Mouse (Mus musculus) liver, embryonic 12.5 days (tissue): ENCODE measurements at regions not wholly inside any gene's neighbourhood (a gene's known extent, or its start where the extent isn't known, plus 50 kb on each side); places are given as distances from the start of the nearest gene placed in this dataset.

ENCODE experiments used
- ATAC-seq: fragments of 200-750 bp; cut with Nextera tagmentation; 2 replicates; pipeline ENCODE4 v1.8.0; 2017; ENCODE audit warnings: moderate number of reproducible peaks, mild to moderate bottlenecking, moderate library complexity
- H3K27ac ChIP-seq: fragments of 300-500 bp; sonication (generic); 2 replicates; pipeline ENCODE4 v1.5.1; 2016; ENCODE audit warnings: mild to moderate bottlenecking
- H3K27me3 ChIP-seq: fragments of 300-500 bp; sonication (generic); replicated peaks from 2 replicates; pipeline ENCODE4 v1.6.1; 2016; ENCODE audit warnings: mild to moderate bottlenecking, moderate library complexity
- H3K36me3 ChIP-seq: fragments of 300-500 bp; sonication (generic); 2 replicates; pipeline ENCODE4 v1.6.1; 2016; ENCODE audit warnings: mild to moderate bottlenecking, moderate library complexity
- H3K4me1 ChIP-seq: fragments of 300-500 bp; sonication (generic); 2 replicates; pipeline ENCODE4 v1.6.1; 2016
- H3K4me2 ChIP-seq: fragments of 300-500 bp; sonication (generic); 2 replicates; pipeline ENCODE4 v1.6.1; 2016; ENCODE audit warnings: mild to moderate bottlenecking, moderate library complexity
- H3K4me3 ChIP-seq: fragments of 300-500 bp; sonication (generic); 2 replicates; pipeline ENCODE4 v1.5.1; 2016; ENCODE audit warnings: mild to moderate bottlenecking, moderate library complexity
- H3K9ac ChIP-seq: fragments of 300-500 bp; sonication (generic); 2 replicates; pipeline ENCODE4 v1.6.1; 2016; ENCODE audit warnings: mild to moderate bottlenecking, moderate library complexity
- H3K9me3 ChIP-seq: fragments of 300-500 bp; sonication (generic); replicated peaks from 2 replicates; pipeline ENCODE4 v1.6.1; 2016; ENCODE audit warnings: mild to moderate bottlenecking, moderate library complexity
- WGBS: fragments of 180-500 bp; shearing (Covaris S2); methylation state at CpG from one replicate; pipeline ENCODE4 v1.1.7; 2016; ENCODE audit not compliant: insufficient replicate concordance; 5-methylcytosine and 5-hydroxymethylcytosine counted together

- Histone ChIP-seq H3K4me3 (no peak overlapping the region), H3K4me1 (no peaks in the 10 kb centered on the region), H3K9ac (no peak overlapping the region), H3K27me3 (no peaks in the 10 kb centered on the region), H3K9me3 (no peaks in the 10 kb centered on the region), H3K27ac (no peak overlapping the region), H3K36me3 (no peaks in the 10 kb centered on the region), H3K4me2 (no peak overlapping the region)
- 68% methylated on average over 3 of the region's 3 CpGs for WGBS
- ATAC-seq, result no peak
Observed at GRCm38 (mm10) chr10:22993158-22993557, 173.2 kb upstream of the Tcf21 start.

DNA sequence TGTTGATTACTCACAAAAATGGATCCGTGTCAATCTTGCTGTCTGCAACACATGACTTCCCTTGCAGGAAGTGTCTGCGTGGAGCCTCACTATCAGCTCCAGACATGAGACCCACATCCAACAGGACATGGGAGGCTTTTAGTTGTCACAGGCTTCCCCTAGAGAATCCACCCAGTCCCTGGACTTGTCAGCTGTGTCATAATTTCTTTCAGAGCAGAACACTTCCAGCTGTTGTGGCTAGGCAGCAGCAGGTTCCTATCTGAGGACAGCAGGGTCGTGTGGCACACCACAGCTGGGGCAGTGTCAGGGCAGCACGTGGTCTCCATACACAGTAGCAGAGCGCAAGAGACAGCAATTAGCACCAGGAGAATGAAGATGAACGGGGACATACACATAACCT is 161.8 kb upstream of the Tcf21 start:
- no peaks in the 10 kb centered on the region for H3K27me3 ChIP-seq
- no peak overlapping the region for H3K27ac ChIP-seq
- no peak overlapping the region for H3K9ac ChIP-seq
- H3K4me2 ChIP-seq, result no peak overlapping the region
- no peaks in the 10 kb centered on the region for H3K4me1 ChIP-seq
- H3K4me3 ChIP-seq, result no peak overlapping the region
- H3K36me3 ChIP-seq, result no peaks in the 10 kb centered on the region
- no peaks in the 10 kb centered on the region for H3K9me3 ChIP-seq
- peak; percentile 32; the same call in 1 of the 2 replicates for ATAC-seq
- WGBS, result 22% methylated on average over 6 of the region's 6 CpGs

DNA sequence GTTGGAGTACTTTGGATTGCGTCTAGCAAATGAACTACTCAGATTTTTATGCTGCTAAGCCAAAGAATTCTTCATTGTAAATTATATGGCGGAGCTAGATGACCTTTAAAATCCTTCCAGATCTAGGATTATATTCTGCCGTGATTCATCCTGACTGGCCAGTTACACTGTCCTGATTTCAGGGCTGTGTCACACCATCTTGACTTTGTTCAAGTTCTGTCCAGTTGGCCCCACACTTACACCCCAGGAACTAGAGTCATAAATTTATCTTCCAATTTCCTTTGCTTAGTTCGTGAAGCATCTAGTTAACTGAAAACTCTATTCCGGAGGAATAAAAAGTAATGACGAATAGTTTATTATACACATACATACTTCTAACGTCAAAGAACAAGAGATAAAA is 158.5 kb upstream of the Tcf21 start:
- H3K9me3 ChIP-seq, result no peaks in the 10 kb centered on the region
- no peaks in the 10 kb centered on the region for H3K4me1 ChIP-seq
- H3K9ac ChIP-seq, result no peak overlapping the region
- no peaks in the 10 kb centered on the region for H3K27me3 ChIP-seq
- no peak overlapping the region for H3K27ac ChIP-seq
- ATAC-seq, result no peak
- no peak overlapping the region for H3K4me2 ChIP-seq
- WGBS, result 69% methylated on average over 7 of the region's 7 CpGs
- H3K4me3 ChIP-seq, result no peak overlapping the region
- H3K36me3 ChIP-seq, result no peaks in the 10 kb centered on the region

DNA sequence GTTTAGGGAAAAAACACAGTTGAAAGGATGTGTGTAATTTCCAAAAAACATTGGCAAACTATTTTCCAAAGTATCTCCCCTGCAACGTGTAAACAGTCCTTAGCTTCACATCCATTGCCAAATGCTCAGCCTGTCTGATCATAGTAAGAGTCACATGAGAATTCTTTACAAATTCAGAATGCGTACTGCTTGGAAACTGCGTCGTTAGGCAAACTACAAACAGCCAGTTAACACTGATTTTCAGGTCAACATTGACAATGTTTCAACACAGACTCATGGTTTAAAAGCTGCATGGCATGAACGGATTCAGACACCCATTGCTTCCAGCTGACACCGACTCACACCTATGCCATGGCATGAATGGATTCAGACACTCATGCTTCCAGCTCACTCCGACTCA is 137.0 kb upstream of the Tcf21 start:
- no peak for ATAC-seq
- Histone ChIP-seq H3K4me2 (no peak overlapping the region), H3K4me1 (no peaks in the 10 kb centered on the region), H3K9me3 (no peaks in the 10 kb centered on the region), H3K36me3 (no peaks in the 10 kb centered on the region), H3K27ac (no peak overlapping the region), H3K27me3 (no peaks in the 10 kb centered on the region), H3K9ac (no peak overlapping the region), H3K4me3 (no peak overlapping the region)
- WGBS, result 70% methylated on average over 7 of the region's 7 CpGs

DNA sequence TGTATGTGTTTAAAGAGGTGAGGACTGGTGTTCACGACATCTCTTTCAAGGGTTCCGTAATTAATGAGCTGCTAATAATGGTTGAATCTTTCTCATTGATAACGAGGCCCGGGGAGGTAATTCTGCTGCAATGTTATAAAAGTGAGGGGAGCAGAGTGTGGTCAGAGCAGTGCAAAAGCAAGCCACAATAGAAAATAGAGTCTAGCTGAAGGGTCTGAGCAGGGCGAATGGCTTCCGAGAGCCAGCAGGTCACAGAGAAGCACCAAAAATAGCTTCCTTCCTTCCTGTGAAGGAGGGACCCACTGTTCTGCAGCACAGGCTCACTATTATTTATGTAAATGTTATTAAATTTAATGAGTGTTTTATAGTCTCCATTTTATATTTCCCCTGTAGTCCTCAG is 133.3 kb upstream of the Tcf21 start:
- Histone ChIP-seq H3K4me1 (no peaks in the 10 kb centered on the region), H3K4me3 (no peak overlapping the region), H3K9me3 (no peaks in the 10 kb centered on the region), H3K27ac (no peak overlapping the region), H3K4me2 (no peak overlapping the region), H3K9ac (no peak overlapping the region), H3K27me3 (no peaks in the 10 kb centered on the region), H3K36me3 (no peaks in the 10 kb centered on the region)
- no peak for ATAC-seq
- 64% methylated on average over 6 of the region's 6 CpGs for WGBS

DNA sequence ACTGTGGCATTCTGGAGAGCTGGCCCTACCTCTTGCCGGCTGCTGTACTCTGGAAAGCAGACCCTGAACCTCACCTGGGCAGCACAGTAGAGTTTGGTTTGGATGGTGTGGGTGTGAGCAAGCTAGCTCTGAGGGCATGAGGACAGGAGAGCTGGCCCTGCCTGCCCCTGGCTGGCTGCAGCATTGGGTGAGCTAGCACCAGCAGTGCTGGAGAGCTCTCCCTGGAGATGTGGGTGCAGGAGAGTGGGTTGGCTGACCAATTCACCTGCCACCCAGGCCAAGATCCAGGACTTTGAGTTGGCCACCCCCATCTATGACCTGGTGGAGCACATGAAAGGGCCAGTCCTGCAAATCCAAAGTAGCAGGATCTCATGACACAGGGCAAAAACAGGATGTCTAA is 124.3 kb upstream of the Tcf21 start:
- Histone ChIP-seq H3K4me2 (no peak overlapping the region), H3K4me3 (no peak overlapping the region), H3K27ac (no peak overlapping the region), H3K27me3 (no peaks in the 10 kb centered on the region), H3K4me1 (no peaks in the 10 kb centered on the region), H3K36me3 (no peaks in the 10 kb centered on the region), H3K9ac (no peak overlapping the region), H3K9me3 (no peaks in the 10 kb centered on the region)
- no peak for ATAC-seq
- 50% methylated on average over 1 of the region's 1 CpGs for WGBS

- WGBS, result 72% methylated on average over 8 of the region's 8 CpGs
- Histone ChIP-seq H3K9me3 (no peaks in the 10 kb centered on the region), H3K27ac (no peak overlapping the region), H3K27me3 (no peaks in the 10 kb centered on the region), H3K4me3 (no peak overlapping the region), H3K36me3 (no peaks in the 10 kb centered on the region), H3K4me2 (no peak overlapping the region), H3K9ac (no peak overlapping the region), H3K4me1 (no peaks in the 10 kb centered on the region)
- ATAC-seq, result no peak
Observed at GRCm38 (mm10) chr10:22927977-22928376, 108.0 kb upstream of the Tcf21 start.

GRCm38 (mm10) chr10:22926099-22926498 is 106.1 kb upstream of the Tcf21 start:
- no peak overlapping the region for H3K27ac ChIP-seq
- ATAC-seq, result no peak

GRCm38 (mm10) chr10:22921035-22921965 is 101.3 kb upstream of the Tcf21 start:
- H3K4me2 ChIP-seq, result no peak overlapping the region
- H3K9ac ChIP-seq, result no peak overlapping the region
- ATAC-seq, result no peak
- H3K4me1 ChIP-seq, result no peaks in the 10 kb centered on the region
- WGBS, result 61% methylated on average over 11 of the region's 11 CpGs
- H3K27ac ChIP-seq, result no peak overlapping the region
- H3K27me3 ChIP-seq, result no peaks in the 10 kb centered on the region
- H3K9me3 ChIP-seq, result no peaks in the 10 kb centered on the region
- H3K4me3 ChIP-seq, result no peak overlapping the region
- no peaks in the 10 kb centered on the region for H3K36me3 ChIP-seq

More at GRCm38 (mm10) chr10:22926099-22926498, 106.1 kb upstream of the Tcf21 start:
- WGBS, result 44% methylated on average over 5 of the region's 5 CpGs
- H3K9me3 ChIP-seq, result no peaks in the 10 kb centered on the region
- H3K36me3 ChIP-seq, result no peaks in the 10 kb centered on the region
- no peak overlapping the region for H3K4me3 ChIP-seq
- H3K27me3 ChIP-seq, result no peaks in the 10 kb centered on the region
- no peak overlapping the region for H3K9ac ChIP-seq
- H3K4me1 ChIP-seq, result no peaks in the 10 kb centered on the region
- H3K4me2 ChIP-seq, result no peak overlapping the region

- no peaks in the 10 kb centered on the region for H3K36me3 ChIP-seq
- no peaks in the 10 kb centered on the region for H3K9me3 ChIP-seq
- H3K27ac ChIP-seq, result no peak overlapping the region
- H3K27me3 ChIP-seq, result no peaks in the 10 kb centered on the region
- no peak for ATAC-seq
- H3K4me2 ChIP-seq, result no peak overlapping the region
- H3K9ac ChIP-seq, result no peak overlapping the region
- no peaks in the 10 kb centered on the region for H3K4me1 ChIP-seq
- no peak overlapping the region for H3K4me3 ChIP-seq
- WGBS, result 46% methylated on average over 1 of the region's 1 CpGs
Observed at GRCm38 (mm10) chr10:22919869-22920268, 99.9 kb upstream of the Tcf21 start.

GRCm38 (mm10) chr10:22917797-22918196 is 97.8 kb upstream of the Tcf21 start:
- Histone ChIP-seq H3K4me3 (no peak overlapping the region), H3K4me1 (no peaks in the 10 kb centered on the region), H3K36me3 (no peaks in the 10 kb centered on the region), H3K27me3 (no peaks in the 10 kb centered on the region), H3K9me3 (no peaks in the 10 kb centered on the region), H3K4me2 (no peak overlapping the region), H3K9ac (no peak overlapping the region), H3K27ac (no peak overlapping the region)
- WGBS, result 87% methylated on average over 1 of the region's 1 CpGs
- ATAC-seq, result no peak

GRCm38 (mm10) chr10:22915785-22916514 is 96.0 kb upstream of the Tcf21 start:
- H3K9me3 ChIP-seq, result no peaks in the 10 kb centered on the region
- no peak overlapping the region for H3K4me3 ChIP-seq
- no peak overlapping the region for H3K9ac ChIP-seq
- ATAC-seq, result no peak
- H3K4me2 ChIP-seq, result no peak overlapping the region
- no peaks in the 10 kb centered on the region for H3K36me3 ChIP-seq
- H3K4me1 ChIP-seq, result no peaks in the 10 kb centered on the region
- no peak overlapping the region for H3K27ac ChIP-seq
- H3K27me3 ChIP-seq, result no peaks in the 10 kb centered on the region
- WGBS, result 48% methylated on average over 6 of the region's 6 CpGs
